Mouse (Mus musculus): ENCODE measurements at regions not wholly inside any gene's neighbourhood (a gene's known extent, or its start where the extent isn't known, plus 50 kb on each side); places are given as distances from the start of the nearest gene placed in this dataset.

- no peak for DNase-seq (ENCODE audit: low spot score)
These were observed 216.2 kb downstream of the Setd4 start for GRCm38 (mm10) chr16:93387578-93388116.

GRCm38 (mm10) chr16:93384039-93384537, 219.8 kb downstream of the Setd4 start:
- no peak for DNase-seq (ENCODE audit: low spot score)

- no peak for DNase-seq (ENCODE audit: low spot score)
These were observed 220.9 kb downstream of the Setd4 start for GRCm38 (mm10) chr16:93382945-93383344.

GRCm38 (mm10) chr16:93380717-93381671, 222.9 kb downstream of the Setd4 start:
- no peak for DNase-seq (ENCODE audit: low spot score)

- no peak for DNase-seq (ENCODE audit: low spot score)
These were observed 223.7 kb downstream of the Setd4 start for GRCm38 (mm10) chr16:93380117-93380516.

GRCm38 (mm10) chr16:93379611-93380010, 224.3 kb downstream of the Setd4 start:
- DNase-seq (ENCODE audit: low spot score): no peak

- DNase-seq (ENCODE audit: low spot score): no peak
These were observed 229.2 kb downstream of the Setd4 start for GRCm38 (mm10) chr16:93374669-93375068.

- no peak for DNase-seq (ENCODE audit: low spot score)
These were observed 234.1 kb downstream of the Setd4 start for GRCm38 (mm10) chr16:93369766-93370146.

GRCm38 (mm10) chr16:93368824-93369765, 234.8 kb downstream of the Setd4 start:
- DNase-seq (ENCODE audit: low spot score): no peak

GRCm38 (mm10) chr16:93367995-93368394, 235.9 kb downstream of the Setd4 start:
- DNase-seq (ENCODE audit: low spot score): no peak

GRCm38 (mm10) chr16:93367246-93367805, 236.5 kb downstream of the Setd4 start:
- no peak for DNase-seq (ENCODE audit: low spot score)

- no peak for DNase-seq (ENCODE audit: low spot score)
These were observed 237.4 kb downstream of the Setd4 start for GRCm38 (mm10) chr16:93366383-93366941.

- DNase-seq (ENCODE audit: low spot score): no peak
These were observed 238.5 kb downstream of the Setd4 start for GRCm38 (mm10) chr16:93365236-93365951.

- no peak for DNase-seq (ENCODE audit: low spot score)
These were observed 244.1 kb downstream of the Setd4 start for GRCm38 (mm10) chr16:93359772-93360171.

- no peak for DNase-seq (ENCODE audit: low spot score)
These were observed 245.2 kb downstream of the Setd4 start for GRCm38 (mm10) chr16:93358613-93359012.

- DNase-seq (ENCODE audit: low spot score): no peak
These were observed 245.7 kb downstream of the Setd4 start for GRCm38 (mm10) chr16:93358166-93358565.

- no peak for DNase-seq (ENCODE audit: low spot score)
These were observed 248.5 kb downstream of the Setd4 start for GRCm38 (mm10) chr16:93355204-93355899.

GRCm38 (mm10) chr16:93353971-93354370, 249.9 kb downstream of the Setd4 start:
- DNase-seq (ENCODE audit: low spot score): no peak

GRCm38 (mm10) chr16:93344555-93344954, 259.3 kb downstream of the Setd4 start:
- DNase-seq (ENCODE audit: low spot score): no peak

- DNase-seq (ENCODE audit: low spot score): no peak
These were observed 261.2 kb downstream of the Setd4 start for GRCm38 (mm10) chr16:93342701-93343100.
